Mouse (Mus musculus) heart, embryonic 15.5 days (tissue): ENCODE measurements around the gene Plin3. TPM values are rescaled to one million over a fixed set of nuclear protein-coding genes. Genes with fewer than 3 reads are reported as not detected.

Source experiments
- ATAC-seq: fragments of 200-750 bp; cut with Nextera tagmentation; replicated peaks from 2 replicates; pipeline ENCODE4 v1.8.0; 2017; ENCODE audit warnings: low read depth, moderate TSS enrichment; ENCODE audit not compliant: insufficient number of reproducible peaks, insufficient read depth, low FRiP score
- H3K27ac ChIP-seq: fragments of 300-500 bp; sonication (generic); 2 replicates; pipeline ENCODE4 v1.5.1; 2015; ENCODE audit warnings: mild to moderate bottlenecking, inconsistent platforms
- H3K27me3 ChIP-seq: fragments of 300-500 bp; sonication (generic); 2 replicates; pipeline ENCODE4 v1.6.1; 2015; ENCODE audit warnings: inconsistent platforms
- H3K36me3 ChIP-seq: fragments of 300-500 bp; sonication (generic); 2 replicates; pipeline ENCODE4 v1.6.1; 2015; ENCODE audit warnings: mild to moderate bottlenecking, inconsistent platforms
- H3K4me1 ChIP-seq: fragments of 300-500 bp; sonication (generic); replicated peaks from 2 replicates; pipeline ENCODE4 v1.6.1; 2015; ENCODE audit warnings: inconsistent platforms
- H3K4me2 ChIP-seq: fragments of 300-500 bp; sonication (generic); 2 replicates; pipeline ENCODE4 v1.6.1; 2015; ENCODE audit warnings: inconsistent platforms, mild to moderate bottlenecking, moderate library complexity
- H3K4me3 ChIP-seq: fragments of 300-500 bp; sonication (generic); 2 replicates; pipeline ENCODE4 v1.5.1; 2015; ENCODE audit warnings: mild to moderate bottlenecking, inconsistent platforms
- H3K9ac ChIP-seq: fragments of 300-500 bp; sonication (generic); 2 replicates; pipeline ENCODE4 v1.6.1; 2015; ENCODE audit warnings: mild to moderate bottlenecking, inconsistent platforms
- H3K9me3 ChIP-seq: fragments of 300-500 bp; sonication (generic); replicated peaks from 2 replicates; pipeline ENCODE4 v1.6.1; 2016; ENCODE audit warnings: inconsistent platforms
- WGBS: fragments of 180-500 bp; shearing (Covaris S2); methylation state at CpG from one replicate; pipeline ENCODE4 v1.1.7; 2015; ENCODE audit warnings: mixed read lengths; 5-methylcytosine and 5-hydroxymethylcytosine counted together
- polyA plus RNA-seq: library from polyadenylated mRNA; unstranded; fragments of >200 nt; fragmentation: Nextera tagmentation; extraction: Ambion mirVana; gene quantifications from 2 replicates; pipeline ENCODE4 v1.2.1, GENCODE M21; 2015

Plin3 gene
- 61.1 and 78.3 TPM in 2 replicates for polyA plus RNA-seq

GRCm38 (mm10) chr17:56292531-56293222, at the start of gene Plin3:
Gene Plin3 (minus strand): TSS chr17:56292873.
- Histone ChIP-seq H3K9ac (no peak within 1 kb of the TSS), H3K27ac (peak within 1 kb of the TSS; percentile 94)
- 80% methylated on average over 4 of the region's 4 CpGs for WGBS

GRCm38 (mm10) chr17:56340717-56341116, 48.0 kb upstream of the Plin3 start:
- no peaks in the 10 kb centered on the region for H3K9me3 ChIP-seq
- no peak overlapping the region; the same call in 1 of the 2 replicates for H3K27ac ChIP-seq
- H3K4me3 ChIP-seq, result no peak overlapping the region
- peaks cover 49% of the 10 kb centered on the region for H3K4me1 ChIP-seq
- no peak overlapping the region for H3K4me2 ChIP-seq
- no peak for ATAC-seq
- H3K9ac ChIP-seq, result no peak overlapping the region
- H3K27me3 ChIP-seq, result no peaks in the 10 kb centered on the region
- H3K36me3 ChIP-seq, result no peaks in the 10 kb centered on the region

More at GRCm38 (mm10) chr17:56292531-56293222, at the start of gene Plin3:
- no peak for ATAC-seq
- H3K4me1 ChIP-seq, result peaks cover 31% of the 10 kb centered on the region
- no peak within 1 kb of the TSS for H3K4me3 ChIP-seq
- H3K9me3 ChIP-seq, result no peaks in the 10 kb centered on the region
- no peak within 1 kb of the TSS; the same call in 1 of the 2 replicates for H3K4me2 ChIP-seq
- no peaks in the 10 kb centered on the region for H3K36me3 ChIP-seq
- no peaks in the 10 kb centered on the region for H3K27me3 ChIP-seq

GRCm38 (mm10) chr17:56338909-56339308, 46.2 kb upstream of the Plin3 start:
- H3K4me2 ChIP-seq, result no peak overlapping the region
- peaks cover 51% of the 10 kb centered on the region for H3K4me1 ChIP-seq
- H3K27me3 ChIP-seq, result no peaks in the 10 kb centered on the region
- no peaks in the 10 kb centered on the region for H3K36me3 ChIP-seq
- no peak for ATAC-seq
- H3K9ac ChIP-seq, result no peak overlapping the region
- no peak overlapping the region for H3K27ac ChIP-seq
- no peak overlapping the region for H3K4me3 ChIP-seq
- no peaks in the 10 kb centered on the region for H3K9me3 ChIP-seq
- WGBS, result 64% methylated on average over 4 of the region's 4 CpGs

GRCm38 (mm10) chr17:56337791-56338190, 45.1 kb upstream of the Plin3 start:
- WGBS, result 66% methylated on average over 6 of the region's 6 CpGs
- Histone ChIP-seq H3K27ac (peak overlapping the region; percentile 1), H3K4me1 (peaks cover 52% of the 10 kb centered on the region), H3K36me3 (no peaks in the 10 kb centered on the region), H3K9ac (no peak overlapping the region), H3K27me3 (no peaks in the 10 kb centered on the region), H3K9me3 (no peaks in the 10 kb centered on the region), H3K4me2 (no peak overlapping the region), H3K4me3 (no peak overlapping the region)
- no peak for ATAC-seq

GRCm38 (mm10) chr17:56337190-56337589, 44.5 kb upstream of the Plin3 start:
- no peaks in the 10 kb centered on the region for H3K27me3 ChIP-seq
- no peak overlapping the region for H3K4me3 ChIP-seq
- no peak overlapping the region for H3K9ac ChIP-seq
- WGBS, result 24% methylated on average over 4 of the region's 4 CpGs
- no peak overlapping the region for H3K4me2 ChIP-seq
- peak overlapping the region; percentile 1 for H3K27ac ChIP-seq
- no peaks in the 10 kb centered on the region for H3K36me3 ChIP-seq
- peaks cover 52% of the 10 kb centered on the region for H3K4me1 ChIP-seq
- no peaks in the 10 kb centered on the region for H3K9me3 ChIP-seq
- 0 out of 2 replicates have a peak, but pooled peaks have one; percentile 9 for ATAC-seq

- Histone ChIP-seq H3K4me3 (no peak overlapping the region), H3K9ac (no peak overlapping the region), H3K27ac (no peak overlapping the region), H3K4me2 (no peak overlapping the region), H3K9me3 (no peaks in the 10 kb centered on the region), H3K4me1 (peaks cover 62% of the 10 kb centered on the region), H3K36me3 (no peaks in the 10 kb centered on the region), H3K27me3 (no peaks in the 10 kb centered on the region)
- WGBS, result 47% methylated on average over 8 of the region's 8 CpGs
- ATAC-seq, result no peak
These were observed 40.3 kb upstream of the Plin3 start for GRCm38 (mm10) chr17:56332987-56333386.

GRCm38 (mm10) chr17:56331256-56331655, 38.6 kb upstream of the Plin3 start:
- Histone ChIP-seq H3K27ac (no peak overlapping the region), H3K9ac (no peak overlapping the region), H3K27me3 (no peaks in the 10 kb centered on the region), H3K4me1 (peaks cover 59% of the 10 kb centered on the region), H3K4me3 (no peak overlapping the region), H3K36me3 (no peaks in the 10 kb centered on the region), H3K4me2 (no peak overlapping the region), H3K9me3 (no peaks in the 10 kb centered on the region)
- ATAC-seq, result no peak

GRCm38 (mm10) chr17:56330345-56330744, 37.7 kb upstream of the Plin3 start:
- no peak for ATAC-seq
- H3K9me3 ChIP-seq, result no peaks in the 10 kb centered on the region
- no peak overlapping the region for H3K4me3 ChIP-seq
- no peak overlapping the region for H3K9ac ChIP-seq
- no peaks in the 10 kb centered on the region for H3K27me3 ChIP-seq
- H3K4me1 ChIP-seq, result peaks cover 57% of the 10 kb centered on the region
- H3K36me3 ChIP-seq, result no peaks in the 10 kb centered on the region
- WGBS, result 67% methylated on average over 3 of the region's 3 CpGs
- no peak overlapping the region for H3K27ac ChIP-seq
- H3K4me2 ChIP-seq, result no peak overlapping the region

- no peak for ATAC-seq
- no peak overlapping the region for H3K9ac ChIP-seq
- H3K4me1 ChIP-seq, result peaks cover 59% of the 10 kb centered on the region
These were observed 36.6 kb upstream of the Plin3 start for GRCm38 (mm10) chr17:56329267-56329666.

GRCm38 (mm10) chr17:56326153-56327147, 33.8 kb upstream of the Plin3 start:
- ATAC-seq, result peak; percentile 23
- H3K27me3 ChIP-seq, result no peaks in the 10 kb centered on the region

More at GRCm38 (mm10) chr17:56329267-56329666, 36.6 kb upstream of the Plin3 start:
- no peaks in the 10 kb centered on the region for H3K27me3 ChIP-seq
- H3K9me3 ChIP-seq, result no peaks in the 10 kb centered on the region
- H3K36me3 ChIP-seq, result no peaks in the 10 kb centered on the region
- no peak overlapping the region for H3K4me3 ChIP-seq
- H3K4me2 ChIP-seq, result no peak overlapping the region
- no peak overlapping the region for H3K27ac ChIP-seq

GRCm38 (mm10) chr17:56325450-56326152, 32.9 kb upstream of the Plin3 start, which contains the start of gene Kdm4b:
Gene Kdm4b (plus strand): TSS chr17:56326062.
- H3K4me3 ChIP-seq, result peak within 1 kb of the TSS; percentile 85
- H3K4me2 ChIP-seq, result peak within 1 kb of the TSS; percentile 88
- no peaks in the 10 kb centered on the region for H3K9me3 ChIP-seq
- peak; percentile 98 for ATAC-seq
- no peaks in the 10 kb centered on the region for H3K27me3 ChIP-seq
- H3K9ac ChIP-seq, result peak within 1 kb of the TSS; percentile 94
- peaks cover 39% of the 10 kb centered on the region for H3K4me1 ChIP-seq
- peaks cover 17% of the 10 kb centered on the region for H3K36me3 ChIP-seq
- H3K27ac ChIP-seq, result peak within 1 kb of the TSS; percentile 96
- under 1% methylated on average over 57 of the region's 57 CpGs for WGBS

More at GRCm38 (mm10) chr17:56326153-56327147, 33.8 kb upstream of the Plin3 start:
- H3K9ac ChIP-seq, result peak overlapping the region; percentile 94
- peaks cover 47% of the 10 kb centered on the region for H3K4me1 ChIP-seq
- 3% methylated on average over 67 of the region's 67 CpGs for WGBS
- H3K9me3 ChIP-seq, result no peaks in the 10 kb centered on the region
- H3K36me3 ChIP-seq, result peaks cover 12% of the 10 kb centered on the region
- peak overlapping the region; percentile 96 for H3K27ac ChIP-seq
- peak overlapping the region; percentile 88 for H3K4me2 ChIP-seq
- peak overlapping the region; percentile 85 for H3K4me3 ChIP-seq
